Mouse (Mus musculus): ENCODE measurements at regions not wholly inside any gene's neighbourhood (a gene's known extent, or its start where the extent isn't known, plus 50 kb on each side); places are given as distances from the start of the nearest gene placed in this dataset.

DNA sequence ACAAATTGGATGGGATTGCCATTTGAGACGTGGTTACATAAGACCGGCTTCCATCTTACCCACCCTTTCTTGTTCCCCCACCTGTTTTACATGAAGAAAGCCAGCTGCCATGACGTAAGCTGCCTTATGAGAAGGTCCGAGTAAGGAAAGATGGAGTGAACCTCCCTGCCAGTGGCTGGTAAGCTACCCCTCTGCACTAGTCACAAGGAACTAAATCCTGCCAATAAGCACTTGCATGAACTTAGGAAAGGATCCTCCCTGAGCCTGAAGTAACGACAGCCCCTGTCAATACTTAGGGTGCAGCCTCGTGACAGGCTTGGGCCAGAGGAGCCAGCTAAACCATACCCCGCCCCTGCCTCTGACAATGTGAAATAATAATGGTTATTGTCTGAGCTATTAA lies 62.8 kb upstream of the Gm47985 start:
- no peak for DNase-seq (ENCODE audit: low spot score)

DNA sequence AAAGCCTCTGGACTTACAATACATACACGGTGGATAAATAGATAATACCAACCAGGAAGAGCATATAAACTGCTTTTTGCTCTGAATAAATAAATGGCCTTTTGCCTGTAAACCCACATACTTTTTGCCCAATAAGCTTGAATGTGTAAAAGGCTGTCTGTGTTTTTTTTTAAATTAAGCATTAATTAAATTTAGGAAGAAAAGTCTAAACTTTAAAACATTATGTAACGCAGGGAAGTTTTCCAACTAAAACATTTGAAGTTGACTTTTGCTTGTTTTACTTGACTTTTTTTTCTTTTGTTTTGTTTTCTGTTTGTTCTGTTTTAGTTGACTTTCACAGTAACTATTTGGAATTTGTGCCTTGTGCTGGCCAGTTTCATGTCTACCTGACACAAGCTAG lies 60.7 kb upstream of the Gm47985 start:
- DNase-seq (ENCODE audit: low spot score), result no peak

DNA sequence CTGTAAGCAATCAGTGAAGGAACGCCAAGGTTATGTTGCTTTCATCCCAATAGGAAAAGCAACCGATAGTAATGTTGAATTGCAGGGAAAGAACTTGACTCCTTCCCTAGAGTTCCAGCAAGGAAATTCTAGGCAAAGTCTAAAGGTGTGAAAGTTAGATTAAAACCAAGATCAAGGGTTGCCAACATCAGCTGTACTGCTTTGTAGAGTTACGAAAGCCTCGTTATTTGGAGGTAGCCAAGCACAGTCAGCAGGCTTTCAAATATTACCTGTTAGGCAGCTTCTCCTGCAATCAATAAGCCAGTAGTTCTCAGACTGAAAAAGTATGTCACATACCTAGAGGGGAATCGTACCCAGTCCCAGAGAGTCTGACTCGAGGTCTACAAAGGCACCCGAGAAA lies 58.4 kb upstream of the Gm47985 start:
- no peak for DNase-seq (ENCODE audit: low spot score)

DNA sequence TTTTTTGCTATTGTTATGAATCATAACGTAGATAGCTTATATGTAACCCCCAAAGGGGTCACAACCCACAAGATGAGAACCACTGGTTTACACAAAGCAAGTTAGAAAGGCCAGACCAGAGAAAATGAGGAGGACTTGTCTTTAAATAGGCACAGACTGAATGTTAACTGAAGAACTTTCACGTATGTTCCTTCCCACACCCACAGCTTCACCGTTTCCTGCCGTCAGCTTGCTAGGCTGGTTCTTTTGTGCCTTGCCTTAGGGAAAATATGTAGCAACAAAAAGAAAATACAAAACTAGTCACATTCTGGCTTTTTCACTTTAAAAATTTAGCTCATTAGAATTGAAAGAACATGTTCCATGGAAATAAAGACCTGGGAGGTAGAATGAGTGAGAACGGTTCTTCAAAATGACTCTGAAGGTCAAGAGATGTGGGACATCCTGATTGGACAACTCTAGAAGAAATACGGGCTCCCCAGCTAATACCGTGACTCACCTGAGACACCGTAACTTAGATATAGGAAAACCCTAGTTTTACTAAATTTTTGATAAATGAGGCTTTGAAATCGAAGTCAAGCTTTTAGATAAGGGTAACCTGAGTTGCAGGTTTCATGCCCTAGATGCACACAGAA lies 57.2 kb upstream of the Gm47985 start:
- no peak for DNase-seq (ENCODE audit: low spot score)

DNA sequence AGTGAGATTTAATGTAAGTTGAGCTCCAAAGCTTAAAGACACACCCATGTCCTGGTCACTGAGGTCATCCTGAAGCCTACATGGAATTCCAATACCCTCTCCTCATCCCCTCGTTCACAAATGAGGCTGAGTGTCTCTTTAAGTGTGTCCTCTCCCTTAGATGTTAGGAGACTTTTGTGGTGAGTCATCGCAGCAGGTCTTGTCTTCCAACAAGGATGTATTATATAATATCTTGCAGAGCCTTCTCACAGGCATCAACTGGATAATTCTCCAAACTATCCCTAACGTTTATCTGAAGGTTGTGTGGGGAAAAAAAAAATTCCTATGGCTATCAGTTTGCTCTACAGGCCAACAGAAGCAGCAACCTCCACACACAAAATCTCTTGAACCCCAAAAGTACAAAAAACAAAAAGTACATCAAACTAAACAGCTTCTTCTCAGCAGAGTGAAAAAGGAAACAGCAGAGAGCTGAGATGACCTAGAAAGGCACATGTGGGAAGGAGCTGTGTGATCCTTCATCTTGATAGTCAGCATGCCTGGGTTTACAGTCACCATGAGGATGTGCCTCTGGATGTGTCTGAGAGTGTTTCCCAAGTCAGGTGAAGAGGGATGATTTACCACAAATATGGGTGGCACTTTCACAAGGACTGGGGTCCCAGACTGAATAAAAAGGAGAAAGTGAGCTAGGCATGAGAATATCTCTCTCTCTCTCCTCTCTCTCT lies 56.4 kb upstream of the Gm47985 start:
- peak; percentile 27 for DNase-seq (ENCODE audit: low spot score)

DNA sequence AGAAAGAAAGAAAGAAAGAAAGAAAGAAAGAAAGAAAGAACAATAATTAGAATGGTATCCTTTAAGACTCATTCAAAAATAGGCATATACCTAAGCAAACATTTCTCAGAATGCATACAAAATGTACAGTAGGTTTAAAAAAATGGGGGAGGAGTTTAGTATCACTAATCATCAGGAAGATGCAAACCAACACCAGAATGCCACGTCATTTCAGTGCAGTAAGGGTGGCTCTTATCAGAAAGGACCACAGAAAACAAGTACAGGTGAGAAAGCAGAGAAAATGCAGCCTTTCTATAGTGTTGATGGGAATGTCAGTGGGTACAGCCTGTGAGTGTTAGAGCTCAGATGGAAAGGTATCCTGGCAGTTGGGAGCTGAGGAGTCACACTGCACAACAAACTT lies 55.6 kb upstream of the Gm47985 start:
- DNase-seq (ENCODE audit: low spot score), result no peak

DNA sequence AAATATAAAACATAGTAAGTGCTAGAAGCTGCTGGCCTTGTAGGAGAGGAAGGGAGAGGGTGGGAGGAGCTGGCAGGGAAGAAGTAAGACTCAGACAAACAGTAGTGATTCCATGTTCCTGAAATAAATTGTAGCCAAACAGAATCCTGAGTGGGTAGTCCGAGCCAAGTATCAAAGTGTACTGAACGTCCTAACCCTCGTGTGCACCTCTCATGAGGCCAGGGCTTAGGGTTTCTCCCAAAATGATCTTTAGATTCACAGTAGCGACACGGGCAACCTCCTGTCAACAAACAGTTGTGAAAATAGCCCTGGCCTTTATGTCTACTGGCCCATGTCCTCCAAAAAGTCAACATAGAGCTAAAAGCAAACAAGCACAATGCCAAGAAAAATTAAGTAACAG lies 54.3 kb upstream of the Gm47985 start:
- DNase-seq (ENCODE audit: low spot score), result no peak

DNA sequence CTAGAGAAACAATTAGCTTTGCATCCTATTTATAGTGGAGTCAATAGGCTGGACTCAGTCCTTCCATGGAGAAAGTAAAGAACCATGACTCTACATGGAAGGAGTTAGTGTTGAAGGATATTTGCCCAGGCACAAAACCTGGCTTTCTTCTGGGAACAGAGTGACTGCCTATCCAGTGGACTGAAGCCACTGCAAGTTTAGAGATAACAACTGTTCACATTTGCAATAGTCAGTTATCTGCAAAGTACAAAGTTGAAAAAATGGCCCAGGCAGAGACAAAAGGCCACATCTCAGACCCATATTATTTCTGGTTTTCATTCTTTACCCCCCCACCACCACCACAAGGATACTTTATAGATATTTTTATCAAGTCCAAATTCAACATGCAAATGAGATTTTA lies 53.4 kb upstream of the Gm47985 start:
- no peak for DNase-seq (ENCODE audit: low spot score)

DNA sequence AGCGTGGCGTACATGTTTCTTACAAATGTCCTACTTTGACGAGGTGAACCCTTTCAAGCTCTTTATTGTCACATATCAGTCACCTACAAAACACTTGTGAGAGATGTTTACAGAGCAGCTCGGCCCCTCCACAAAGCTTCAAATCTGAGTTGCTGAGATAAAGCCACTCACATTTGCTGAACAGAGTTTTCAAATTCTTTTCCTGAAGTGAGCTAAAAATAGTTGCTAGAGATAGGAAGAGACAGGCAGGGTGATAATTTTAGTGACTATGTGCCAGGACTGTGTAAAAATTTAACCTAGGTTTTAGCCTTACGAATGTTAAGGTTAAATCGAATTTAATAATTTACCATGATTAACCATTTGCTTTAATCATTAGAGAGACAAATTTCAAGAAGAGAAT lies 52.3 kb upstream of the Gm47985 start:
- DNase-seq (ENCODE audit: low spot score), result no peak

DNA sequence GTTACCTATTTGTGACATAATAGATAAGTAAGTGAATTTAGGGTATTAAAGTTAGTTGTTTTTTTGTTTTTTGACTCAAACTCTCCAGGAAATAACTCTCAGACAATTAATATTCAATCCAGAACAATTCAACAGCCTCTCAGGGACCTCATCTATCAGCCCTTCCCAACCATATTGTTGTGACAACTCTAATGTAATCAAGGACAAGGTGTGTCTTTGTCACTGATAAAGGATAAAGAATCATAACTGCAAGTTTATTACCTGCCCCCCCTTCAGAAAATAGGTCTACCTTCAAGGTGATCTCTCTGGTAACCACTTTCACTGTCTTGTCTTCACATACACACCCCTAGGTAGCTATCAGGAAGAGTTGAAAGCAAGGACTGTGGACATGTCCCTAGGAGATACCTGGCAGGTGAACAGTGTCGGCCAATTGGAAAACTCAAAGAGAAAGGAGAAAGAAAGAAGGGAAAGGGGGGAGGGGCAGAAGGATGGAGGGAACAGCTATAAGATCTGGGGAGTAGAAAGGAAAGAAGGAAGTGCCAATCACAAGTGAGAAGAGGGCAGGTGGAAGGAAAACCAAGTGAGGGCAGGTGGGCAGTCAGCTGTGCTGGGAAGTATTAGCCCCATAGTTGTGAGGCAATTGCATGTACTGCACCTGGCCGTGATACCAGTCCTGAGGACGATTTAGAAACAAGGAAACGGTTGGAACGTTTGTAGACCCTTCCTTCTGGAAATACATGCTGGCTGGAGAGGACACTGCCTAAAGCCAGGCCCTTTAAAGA lies 51.3 kb upstream of the Gm47985 start:
- no peak for DNase-seq (ENCODE audit: low spot score)

DNA sequence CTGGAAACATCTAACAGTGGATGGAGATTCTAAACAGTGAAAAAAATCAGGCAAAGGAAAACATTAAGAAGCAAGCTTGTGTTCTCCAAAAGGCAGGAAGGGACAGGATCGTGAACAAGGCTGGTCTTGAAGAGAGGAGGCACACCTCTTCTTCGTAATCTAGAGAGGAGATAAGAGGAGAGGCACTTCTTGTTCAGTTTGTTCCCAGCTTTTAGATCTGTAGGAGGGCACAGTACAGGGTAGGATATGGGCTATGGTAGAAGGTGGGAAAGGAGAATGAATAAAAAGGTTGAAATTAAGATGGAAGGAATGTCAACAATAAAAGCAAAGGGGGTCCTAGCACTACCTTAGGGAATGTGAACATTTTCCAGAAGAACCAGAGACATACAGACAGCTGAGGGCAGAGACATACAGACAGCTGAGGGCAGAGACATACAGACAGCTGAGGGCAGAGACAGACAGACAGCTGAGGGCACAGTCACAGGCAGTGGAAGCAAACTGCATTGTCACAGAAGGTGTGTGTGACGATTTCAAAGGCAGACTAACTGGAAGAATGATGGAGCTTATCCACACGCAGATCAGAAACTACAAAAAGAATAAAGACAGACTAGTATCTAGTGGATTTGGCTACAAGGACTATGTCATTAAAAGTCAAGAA lies 50.6 kb upstream of the Gm47985 start:
- no peak for DNase-seq (ENCODE audit: low spot score)
